In the genomic region with DNA sequence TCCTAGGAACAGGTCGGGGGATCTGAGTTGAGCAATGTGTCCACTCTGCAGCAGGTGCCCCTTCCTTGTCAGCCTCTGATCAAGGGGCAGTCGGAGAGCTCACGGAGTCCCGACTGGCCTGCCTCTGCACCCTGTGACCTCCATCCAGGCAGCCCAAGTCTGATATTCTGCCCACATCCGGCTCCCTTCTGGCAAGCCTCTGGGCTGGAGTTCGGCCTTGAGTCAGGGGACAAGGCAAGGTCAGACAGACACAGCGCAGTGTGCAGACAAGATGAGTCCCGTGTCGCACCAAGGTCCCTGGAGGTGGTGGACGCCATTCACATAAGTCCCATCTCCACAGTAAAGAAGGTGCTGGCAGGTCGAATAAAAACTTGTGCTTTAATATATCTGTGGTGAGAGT, we compare ENCODE assay signal across 21 mouse cellular contexts.
DNase-seq lines count a peak whose midpoint lies in the region; TF ChIP-seq lines count a peak whose summit lies in the region.
"Had no signal": no experiment of that assay in that cellular context is flagged by ENCODE, and none has a peak within 500 bp of the region (broad histone marks: within the 10 kb centered on the region; RNA-seq: fewer than 3 reads in every experiment).

No protein-coding gene starts in this region.

- TF ChIP-seq POLR2A in heart, adult 2 months (IDR thresholded peaks at IDR 0.05; ENCODE audit: insufficient read depth, low read depth, low read length) = no peak

- TF ChIP-seq CTCF in heart, adult 2 months (IDR thresholded peaks at IDR 0.05) = no peak

- WGBS in heart, adult 2 months = 73% methylated on average over 11 of the region's 11 CpGs

- peak overlapping the region; percentile 18; the same call in 1 of the 2 replicates for H3K27ac ChIP-seq in heart, adult 2 months
- H3K27ac ChIP-seq: hindbrain, embryonic 13.5 days; liver, embryonic 12.5 days had no signal

- H3K9ac ChIP-seq in heart, adult 2 months (ENCODE audit: low read depth, low read length) = no peak overlapping the region
- H3K9ac ChIP-seq: hindbrain, embryonic 13.5 days; liver, embryonic 12.5 days; liver, postnatal 0 days had no signal

- intact Hi-C loops in heart, adult 2 months (cut with DNase I) = no loop called here
- intact Hi-C loops in heart, postnatal 36 days (cut with DNase I) = no loop called here

- no peaks in the 10 kb centered on the region for H3K4me1 ChIP-seq in heart, adult 2 months (ENCODE audit: control insufficient read depth, insufficient read depth, low read length)

- H3K36me3 ChIP-seq in heart, adult 2 months (ENCODE audit: control insufficient read depth, insufficient read depth, low read length) = no peaks in the 10 kb centered on the region
- H3K36me3 ChIP-seq: liver, embryonic 12.5 days had no signal

- no peak for TF ChIP-seq EP300 in heart, adult 2 months (IDR thresholded peaks at IDR 0.05; ENCODE audit: insufficient read depth, low read depth, low read length)

- no peak overlapping the region for H3K4me3 ChIP-seq in heart, adult 2 months
- H3K4me3 ChIP-seq: erythroblast, embryonic 14.5 days; hindbrain, embryonic 13.5 days; liver, embryonic 12.5 days had no signal

- H3K27me3 ChIP-seq in heart, adult 2 months (ENCODE audit: control insufficient read depth, insufficient read depth, low read length) = no peaks in the 10 kb centered on the region
- H3K27me3 ChIP-seq: hindbrain, embryonic 13.5 days had no signal

- peak in 1 of 2 experiments; percentile 32 for DNase-seq in heart, adult 2 months
- no peak for DNase-seq in heart, postnatal 36 days
- DNase-seq in ovary, adult 18-20 months (ENCODE audit: low spot score) = peak; percentile 68
- no peak for DNase-seq in ovary, postnatal 10 days (ENCODE audit: low spot score)
- DNase-seq in adrenal gland, postnatal 25 days = peak; percentile 51
- no peak for DNase-seq in urinary bladder, postnatal 4 days (ENCODE audit: low spot score in 2 of 2)
- DNase-seq in cerebellum, adult 9-11 months = no peak
- DNase-seq: B cell, adult 2 months; cerebellum, adult 11 months; cerebellum, adult 9-10 months; gastrocnemius, postnatal 10 days; kidney, adult 9 months; kidney, postnatal 10 days; layer of hippocampus, postnatal 36 days; left cerebral cortex, postnatal 4 days; liver, postnatal 0 days; lung, postnatal 4 days; midbrain, embryonic 14.5 days had no signal

- H3K79me2 ChIP-seq in heart, adult 2 months (replicated peaks; ENCODE audit: control insufficient read depth, insufficient read depth, low read length) = no peaks in the 10 kb centered on the region

Comparison
In these comparisons a context has a peak if more than half of its experiments do, and no peak if none do; other contexts are left out.
1. DNase-seq: peak in ovary, adult 18-20 months (single experiment) and adrenal gland, postnatal 25 days (single experiment); none in heart, postnatal 36 days (0 of 2), ovary, postnatal 10 days (single experiment), urinary bladder, postnatal 4 days (0 of 2) and cerebellum, adult 9-11 months (single experiment).